Mouse (Mus musculus) brain, embryonic 14.5 days (tissue): ENCODE results near the gene Synpr.

Experiments
- CTCF ChIP-seq: fragments of 200-500 bp; IDR thresholded peaks from 2 replicates; pipeline ENCODE4 v1.5.1; 2012; ENCODE audit warnings: inconsistent platforms, mild to moderate bottlenecking, moderate library complexity, borderline replicate concordance; ENCODE audit not compliant: insufficient read depth, insufficient read length; ENCODE audit errors: extremely low read depth
- POLR2A ChIP-seq: fragments of 200-500 bp; IDR thresholded peaks from 2 replicates; pipeline ENCODE4 v1.6.1; 2012; ENCODE audit warnings: mild to moderate bottlenecking, inconsistent platforms, borderline replicate concordance; ENCODE audit not compliant: poor library complexity, insufficient read depth, insufficient read length, severe bottlenecking; ENCODE audit errors: extremely low read depth

DNA sequence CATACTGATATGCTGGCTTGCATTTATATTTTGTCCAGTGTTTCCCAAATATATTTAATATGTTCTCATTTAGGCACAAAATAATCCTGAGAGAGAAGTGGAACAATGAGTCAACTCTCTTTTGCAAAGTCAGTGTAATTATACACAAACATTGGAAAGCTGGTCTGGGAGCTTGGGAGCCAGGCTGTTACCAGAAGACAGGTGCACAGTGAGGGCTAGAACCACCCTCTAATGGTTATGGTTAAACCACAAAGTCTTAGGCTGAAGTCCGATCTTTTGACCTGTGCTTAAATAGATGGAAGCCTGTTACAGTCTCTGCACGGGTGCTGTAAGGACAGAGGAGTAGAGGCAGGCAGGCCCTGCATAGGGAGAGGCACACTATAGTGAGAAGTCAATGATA is 283.4 kb downstream of the Synpr start:
- TF ChIP-seq CTCF (no peak), POLR2A (no peak)
